Mouse (Mus musculus): ENCODE results near the gene Rtl5.

- TF ChIP-seq CTCF (IDR thresholded peaks at IDR 0.05; ENCODE audit: control insufficient read depth, insufficient read depth, insufficient read length) (no peak), FOSL1 (IDR thresholded peaks at IDR 0.05; ENCODE audit: insufficient read depth, low read length, poor library complexity, severe bottlenecking) (no peak), CEBPB (IDR thresholded peaks at IDR 0.05; ENCODE audit: low read depth) (no peak), MYOD1 (IDR thresholded peaks at IDR 0.05; ENCODE audit: control insufficient read depth, insufficient read length, low read depth) (no peak), USF1 (IDR thresholded peaks at IDR 0.05; ENCODE audit: low read depth) (no peak)
Measured at GRCm38 (mm10) chrX:102070591-102071471, at the start of gene Rtl5.

All from C2C12 (cell line).